Mouse (Mus musculus): ENCODE measurements around the gene Msn. TPM values are rescaled to one million over a fixed set of nuclear protein-coding genes. Genes with fewer than 3 reads are reported as not detected.

The Msn gene
- polyA plus RNA-seq, 1 experiment from 2014 or later: 107 TPM

GRCm38 (mm10) chrX:96121912-96122311 is 26.1 kb downstream of the Msn start:
- Histone ChIP-seq H3K4me3 (replicated peaks; ENCODE audit: low read depth, low read length) (no peak overlapping the region), H3K27ac (no peak overlapping the region), H3K9ac (ENCODE audit: low read depth, low read length) (no peak overlapping the region), H3K9me3 (replicated peaks; ENCODE audit: low read length) (no peaks in the 10 kb centered on the region), H3K36me3 (ENCODE audit: insufficient read depth, low read length) (no peaks in the 10 kb centered on the region), H3K4me2 (ENCODE audit: low read length) (no peak overlapping the region), H3K4me1 (replicated peaks; ENCODE audit: insufficient read depth, low read length) (no peaks in the 10 kb centered on the region), H3K27me3 (ENCODE audit: insufficient read depth, low read length) (no peaks in the 10 kb centered on the region)
- DNase-seq (ENCODE audit: low spot score) (no peak), ATAC-seq (replicated peaks; ENCODE audit: low FRiP score, low read depth) (no peak)
- TF ChIP-seq CTCF (IDR thresholded peaks at IDR 0.05; ENCODE audit: low read depth): no peak
- 85% methylated on average over 1 of the region's 1 CpGs for WGBS

DNA sequence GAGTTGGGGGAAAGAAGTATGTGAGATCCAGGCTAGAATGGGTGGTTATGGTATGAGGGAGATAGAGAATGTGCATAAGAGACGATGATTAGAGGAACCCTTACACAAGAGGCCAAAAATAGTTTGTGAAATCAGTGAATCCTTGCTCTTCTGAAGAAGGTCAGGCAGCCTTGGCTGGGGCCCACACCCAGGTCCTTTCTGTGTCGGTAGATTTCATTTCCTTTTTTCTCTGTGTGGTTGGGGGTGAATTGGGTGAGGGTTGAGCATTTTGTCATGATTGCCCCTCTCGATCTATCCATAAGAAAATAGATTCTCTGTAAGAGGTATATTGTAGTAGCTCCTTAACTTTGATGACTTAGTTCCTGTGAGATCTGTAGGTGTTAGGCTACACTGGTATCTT is 31.0 kb downstream of the Msn start:
- H3K4me3 ChIP-seq (replicated peaks; ENCODE audit: low read depth, low read length): no peak overlapping the region
- no peak for DNase-seq (ENCODE audit: low spot score)
- H3K9ac ChIP-seq (ENCODE audit: low read depth, low read length): no peak overlapping the region
- ATAC-seq (replicated peaks; ENCODE audit: low FRiP score, low read depth): no peak
- H3K9me3 ChIP-seq (replicated peaks; ENCODE audit: low read length): no peaks in the 10 kb centered on the region
- H3K27ac ChIP-seq: no peak overlapping the region
- no peaks in the 10 kb centered on the region for H3K27me3 ChIP-seq (ENCODE audit: insufficient read depth, low read length)
- no peaks in the 10 kb centered on the region for H3K36me3 ChIP-seq (ENCODE audit: insufficient read depth, low read length)
- WGBS: 80% methylated on average over 3 of the region's 3 CpGs
- no peak for TF ChIP-seq CTCF (IDR thresholded peaks at IDR 0.05; ENCODE audit: low read depth)
- no peak overlapping the region for H3K4me2 ChIP-seq (ENCODE audit: low read length)
- H3K4me1 ChIP-seq (replicated peaks; ENCODE audit: insufficient read depth, low read length): no peaks in the 10 kb centered on the region

DNA sequence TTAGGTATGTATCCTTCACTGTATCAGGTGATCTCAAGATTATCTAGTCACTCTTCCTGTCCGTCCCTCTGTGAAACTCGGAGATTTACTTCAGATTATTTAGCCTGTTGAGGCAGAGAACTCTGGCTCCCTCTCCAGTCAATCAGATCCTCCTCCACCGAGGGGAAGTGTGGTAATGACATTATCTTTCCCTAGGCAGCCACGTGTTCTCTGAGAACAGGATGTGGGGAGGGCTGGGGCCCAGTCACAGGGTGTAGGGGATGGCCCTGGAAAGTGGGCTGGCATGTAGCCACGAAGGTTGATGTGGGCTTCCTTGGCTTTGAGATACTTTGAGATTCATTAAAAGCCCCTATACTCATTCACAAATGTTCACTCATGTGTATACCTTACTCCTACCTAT is 34.3 kb downstream of the Msn start:
- H3K27ac ChIP-seq: peak overlapping the region; percentile 31; the same call in 1 of the 2 replicates
- peak; percentile 19; the same call in 1 of the 2 replicates for TF ChIP-seq CTCF (IDR thresholded peaks at IDR 0.05; ENCODE audit: low read depth)
- DNase-seq (ENCODE audit: low spot score): peak; percentile 34

GRCm38 (mm10) chrX:96130663-96131062 is 34.8 kb downstream of the Msn start:
- H3K9me3 ChIP-seq (replicated peaks; ENCODE audit: low read length): no peaks in the 10 kb centered on the region
- H3K27me3 ChIP-seq (ENCODE audit: insufficient read depth, low read length): no peaks in the 10 kb centered on the region
- 71% methylated on average over 6 of the region's 6 CpGs for WGBS
- no peaks in the 10 kb centered on the region for H3K36me3 ChIP-seq (ENCODE audit: insufficient read depth, low read length)
- peak overlapping the region; percentile 47; the same call in 1 of the 2 replicates for H3K27ac ChIP-seq
- H3K4me1 ChIP-seq (replicated peaks; ENCODE audit: insufficient read depth, low read length): no peaks in the 10 kb centered on the region
- peak; percentile 35 for DNase-seq (ENCODE audit: low spot score)
- TF ChIP-seq CTCF (IDR thresholded peaks at IDR 0.05; ENCODE audit: low read depth): no peak
- no peak overlapping the region for H3K4me2 ChIP-seq (ENCODE audit: low read length)
- no peak overlapping the region for H3K9ac ChIP-seq (ENCODE audit: low read depth, low read length)
- no peak overlapping the region for H3K4me3 ChIP-seq (replicated peaks; ENCODE audit: low read depth, low read length)
- ATAC-seq (replicated peaks; ENCODE audit: low FRiP score, low read depth): peak; percentile 33; the same call in 1 of the 2 replicates

More for the DNA sequence above, 34.3 kb downstream of the Msn start:
- no peak overlapping the region for H3K4me2 ChIP-seq (ENCODE audit: low read length)
- no peaks in the 10 kb centered on the region for H3K27me3 ChIP-seq (ENCODE audit: insufficient read depth, low read length)
- no peaks in the 10 kb centered on the region for H3K4me1 ChIP-seq (replicated peaks; ENCODE audit: insufficient read depth, low read length)
- ATAC-seq (replicated peaks; ENCODE audit: low FRiP score, low read depth): peak; percentile 82
- H3K4me3 ChIP-seq (replicated peaks; ENCODE audit: low read depth, low read length): no peak overlapping the region
- no peak overlapping the region for H3K9ac ChIP-seq (ENCODE audit: low read depth, low read length)
- no peaks in the 10 kb centered on the region for H3K36me3 ChIP-seq (ENCODE audit: insufficient read depth, low read length)
- WGBS: 37% methylated on average over 5 of the region's 5 CpGs
- H3K9me3 ChIP-seq (replicated peaks; ENCODE audit: low read length): no peaks in the 10 kb centered on the region

DNA sequence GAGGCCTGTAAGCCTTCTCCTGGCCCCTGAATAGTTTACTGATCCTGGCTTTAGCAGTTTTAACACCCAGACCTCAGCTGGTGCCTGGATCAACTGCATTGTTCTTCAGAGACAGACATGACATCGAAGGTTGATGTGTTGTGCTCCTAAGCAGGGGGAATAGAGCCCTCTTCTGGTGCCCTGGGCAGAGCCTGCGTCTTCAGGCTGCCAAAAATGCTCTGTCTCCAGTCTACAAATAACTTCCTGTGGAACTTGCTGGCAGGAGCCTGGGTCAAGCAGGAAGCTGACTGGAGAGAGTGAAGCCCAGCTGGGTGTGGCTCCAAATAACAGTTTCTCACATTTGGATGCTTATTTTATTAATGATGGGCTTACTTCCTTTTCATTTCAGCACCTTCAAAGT is 37.4 kb downstream of the Msn start:
- Histone ChIP-seq H3K9ac (ENCODE audit: low read depth, low read length) (no peak overlapping the region), H3K4me2 (ENCODE audit: low read length) (no peak overlapping the region), H3K27ac (no peak overlapping the region), H3K4me3 (replicated peaks; ENCODE audit: low read depth, low read length) (no peak overlapping the region), H3K36me3 (ENCODE audit: insufficient read depth, low read length) (no peaks in the 10 kb centered on the region), H3K9me3 (replicated peaks; ENCODE audit: low read length) (no peaks in the 10 kb centered on the region), H3K27me3 (ENCODE audit: insufficient read depth, low read length) (no peaks in the 10 kb centered on the region), H3K4me1 (replicated peaks; ENCODE audit: insufficient read depth, low read length) (no peaks in the 10 kb centered on the region)
- DNase-seq (ENCODE audit: low spot score) (peak; percentile 34), ATAC-seq (replicated peaks; ENCODE audit: low FRiP score, low read depth) (no peak)
- TF ChIP-seq CTCF (IDR thresholded peaks at IDR 0.05; ENCODE audit: low read depth): peak; percentile 44; the same call in 1 of the 2 replicates
- 50% methylated on average over 2 of the region's 2 CpGs for WGBS

DNA sequence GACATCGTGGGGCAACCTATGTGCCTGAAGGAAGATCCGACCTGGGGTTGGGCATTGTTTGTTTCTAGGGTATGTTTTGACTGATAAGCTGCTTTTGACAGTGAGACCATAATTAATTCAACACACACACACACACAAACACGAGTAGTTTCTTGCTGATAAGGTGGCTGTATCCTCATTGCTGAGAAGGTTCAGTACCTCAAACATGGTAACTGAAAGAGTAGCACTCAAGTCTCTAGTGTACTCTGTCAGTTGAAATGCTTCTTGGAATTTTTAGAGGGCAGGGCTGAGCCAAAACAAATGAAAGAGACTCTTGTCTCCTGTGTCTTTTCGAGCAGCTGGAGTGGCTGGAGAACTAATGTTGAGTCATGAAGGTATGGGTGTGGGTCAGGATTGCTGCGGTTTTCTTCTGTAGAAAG is 38.4 kb downstream of the Msn start:
- WGBS: 63% methylated on average over 5 of the region's 5 CpGs
- no peak for TF ChIP-seq CTCF (IDR thresholded peaks at IDR 0.05; ENCODE audit: low read depth)
- H3K9ac ChIP-seq (ENCODE audit: low read depth, low read length): no peak overlapping the region
- no peak overlapping the region for H3K4me2 ChIP-seq (ENCODE audit: low read length)
- DNase-seq (ENCODE audit: low spot score): no peak
- ATAC-seq (replicated peaks; ENCODE audit: low FRiP score, low read depth): no peak
- H3K36me3 ChIP-seq (ENCODE audit: insufficient read depth, low read length): no peaks in the 10 kb centered on the region
- H3K27me3 ChIP-seq (ENCODE audit: insufficient read depth, low read length): no peaks in the 10 kb centered on the region
- no peak overlapping the region for H3K27ac ChIP-seq
- H3K4me3 ChIP-seq (replicated peaks; ENCODE audit: low read depth, low read length): no peak overlapping the region
- no peaks in the 10 kb centered on the region for H3K4me1 ChIP-seq (replicated peaks; ENCODE audit: insufficient read depth, low read length)
- no peaks in the 10 kb centered on the region for H3K9me3 ChIP-seq (replicated peaks; ENCODE audit: low read length)

Data from kidney, postnatal 0 days (tissue).